In the genomic region with DNA sequence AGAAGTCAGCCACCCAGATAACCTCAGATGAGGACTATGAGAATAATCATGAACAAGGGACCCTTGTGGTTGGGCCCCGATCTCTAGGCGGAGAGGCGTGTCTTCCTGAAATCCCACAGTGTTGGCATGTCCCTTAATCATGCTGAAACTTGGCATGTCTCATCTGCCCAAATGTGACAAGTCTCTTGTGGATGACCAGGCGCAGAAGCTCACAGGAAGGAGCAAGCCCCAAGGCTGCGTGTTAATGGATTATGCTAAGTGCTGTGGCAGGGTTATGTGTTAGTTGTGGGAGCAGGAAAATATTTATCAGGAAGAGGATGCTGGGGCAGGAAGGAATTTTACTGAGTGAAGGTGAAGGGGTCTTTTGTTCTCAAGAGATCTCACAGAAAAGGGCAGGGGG, we compare ENCODE assay signal across 8 mouse cellular contexts.
DNase-seq lines count a peak whose midpoint lies in the region; ATAC-seq and TF ChIP-seq lines count a peak whose summit lies in the region.

No protein-coding gene starts in this region.

- ATAC-seq in neural tube, embryonic 11.5 days (ENCODE audit: insufficient read depth, low FRiP score, low TSS enrichment), result no peak

- H3K4me3 ChIP-seq in heart, adult 2 months, result no peak overlapping the region
- no peak overlapping the region for H3K4me3 ChIP-seq in neural tube, embryonic 11.5 days (ENCODE audit: low read depth, low read length)

- intact Hi-C loops in heart, adult 2 months (cut with DNase I), result no loop called here
- intact Hi-C loops in heart, postnatal 36 days (cut with DNase I), result no loop called here

- H3K4me1 ChIP-seq in heart, adult 2 months (ENCODE audit: control insufficient read depth, insufficient read depth, low read length), result peaks cover 5% of the 10 kb centered on the region
- H3K4me1 ChIP-seq in neural tube, embryonic 11.5 days (ENCODE audit: control insufficient read depth, insufficient read depth, low read length), result peaks cover 21% of the 10 kb centered on the region

- H3K79me2 ChIP-seq in heart, adult 2 months (replicated peaks; ENCODE audit: control insufficient read depth, insufficient read depth, low read length), result no peaks in the 10 kb centered on the region

- no peaks in the 10 kb centered on the region for H3K36me3 ChIP-seq in heart, adult 2 months (ENCODE audit: control insufficient read depth, insufficient read depth, low read length)
- H3K36me3 ChIP-seq in neural tube, embryonic 11.5 days (ENCODE audit: control insufficient read depth, insufficient read depth, low read length), result no peaks in the 10 kb centered on the region

- WGBS in heart, adult 2 months, result 52% methylated on average over 5 of the region's 5 CpGs
- WGBS in neural tube, embryonic 11.5 days, result 76% methylated on average over 5 of the region's 5 CpGs

- TF ChIP-seq EP300 in heart, adult 2 months (IDR thresholded peaks at IDR 0.05; ENCODE audit: insufficient read depth, low read depth, low read length), result no peak

- TF ChIP-seq CTCF in heart, adult 2 months (IDR thresholded peaks at IDR 0.05), result no peak

- no peaks in the 10 kb centered on the region for H3K27me3 ChIP-seq in heart, adult 2 months (ENCODE audit: control insufficient read depth, insufficient read depth, low read length)
- no peaks in the 10 kb centered on the region for H3K27me3 ChIP-seq in neural tube, embryonic 11.5 days (ENCODE audit: control insufficient read depth, insufficient read depth, low read length)

- TF ChIP-seq POLR2A in heart, adult 2 months (IDR thresholded peaks at IDR 0.05; ENCODE audit: insufficient read depth, low read depth, low read length), result no peak

- H3K9ac ChIP-seq in heart, adult 2 months (ENCODE audit: low read depth, low read length), result no peak overlapping the region
- no peak overlapping the region for H3K9ac ChIP-seq in neural tube, embryonic 11.5 days (ENCODE audit: low read length)

- no peaks in the 10 kb centered on the region for H3K9me3 ChIP-seq in neural tube, embryonic 11.5 days (ENCODE audit: control insufficient read depth, low read length)

- DNase-seq in heart, adult 2 months, result peak in 1 of 2 experiments; percentile 25
- DNase-seq in heart, postnatal 36 days, result no peak
- DNase-seq in neural tube, embryonic 11.5 days (ENCODE audit: low spot score), result no peak
- DNase-seq in neural tube, embryonic 10.5 days (ENCODE audit: extremely low spot score, low spot score), result no peak
- peak; percentile 43 for DNase-seq in kidney, postnatal 10 days
- DNase-seq in cerebellum, adult 9-10 months, result no peak
- no peak for DNase-seq in embryo, embryonic 10.5 days (ENCODE audit: low spot score)
- DNase-seq in thymus, adult 18-20 months, result no peak

- H3K4me2 ChIP-seq in neural tube, embryonic 11.5 days (ENCODE audit: low read depth), result no peak overlapping the region

- peak overlapping the region; percentile 55 for H3K27ac ChIP-seq in heart, adult 2 months
- peak overlapping the region; percentile 21; the same call in 1 of the 2 replicates for H3K27ac ChIP-seq in neural tube, embryonic 11.5 days (ENCODE audit: low read depth, low read length)
